Mouse (Mus musculus) layer of hippocampus, postnatal 14 days (tissue): ENCODE results near the gene Mapkapk2. TPM values are rescaled to one million over a fixed set of nuclear protein-coding genes. Genes with fewer than 3 reads are reported as not detected.

Experiments used
- DNase-seq, 2 experiments: peaks; one replicate each; pipeline ENCODE4 v3.0.0; 2021 to 2022; ENCODE audit warnings: low spot score in 2 of 2, mixed read lengths in 1 of 2
- total RNA-seq, 2 experiments: library from RNA; stranded (reverse); gene quantifications; 2 replicates each; pipeline ENCODE4 v1.2.3; 2021

Gene Mapkapk2
- total RNA-seq, 2 experiments from 2014 or later = 26.1 to 30.4 TPM

DNA sequence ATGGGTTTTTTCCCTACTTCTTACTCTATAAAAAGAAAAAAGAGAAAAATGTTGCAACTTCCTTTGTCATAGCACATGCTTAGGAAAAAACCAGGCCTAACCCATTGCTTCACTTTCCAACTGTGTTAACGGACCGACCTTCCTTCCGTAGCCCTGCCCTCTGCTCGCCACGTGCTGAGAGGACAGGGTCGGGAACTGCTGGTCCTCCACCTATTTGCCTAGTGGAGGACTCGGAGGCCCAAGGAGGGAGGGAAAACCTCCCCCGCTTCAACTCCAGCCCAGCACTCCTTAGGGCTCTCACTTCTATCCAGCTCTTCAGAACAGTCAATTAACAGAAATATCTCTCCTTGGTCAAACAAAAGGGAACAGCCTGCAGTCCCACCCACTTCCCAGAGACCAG is 13.3 kb downstream of the Mapkapk2 start:
- DNase-seq = no peak

DNA sequence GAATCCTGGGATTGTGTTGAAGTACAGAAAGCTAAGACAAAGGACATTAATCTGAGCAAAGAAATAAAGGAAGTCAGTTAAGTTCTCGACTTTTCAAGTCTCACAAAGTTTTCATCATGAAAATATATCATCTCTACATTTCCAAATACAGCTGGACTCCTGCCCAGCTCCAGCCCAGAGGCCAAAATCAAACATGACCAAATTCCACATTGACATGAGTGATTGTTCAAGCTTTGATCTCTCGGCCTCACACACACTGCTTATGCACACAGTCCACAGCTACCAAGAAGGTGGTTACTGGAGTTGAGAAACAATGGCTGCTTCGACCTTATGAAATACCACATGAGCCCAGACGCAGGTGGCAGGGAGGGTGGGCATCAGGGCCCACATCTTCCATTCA is 14.0 kb downstream of the Mapkapk2 start:
- no peak for DNase-seq

DNA sequence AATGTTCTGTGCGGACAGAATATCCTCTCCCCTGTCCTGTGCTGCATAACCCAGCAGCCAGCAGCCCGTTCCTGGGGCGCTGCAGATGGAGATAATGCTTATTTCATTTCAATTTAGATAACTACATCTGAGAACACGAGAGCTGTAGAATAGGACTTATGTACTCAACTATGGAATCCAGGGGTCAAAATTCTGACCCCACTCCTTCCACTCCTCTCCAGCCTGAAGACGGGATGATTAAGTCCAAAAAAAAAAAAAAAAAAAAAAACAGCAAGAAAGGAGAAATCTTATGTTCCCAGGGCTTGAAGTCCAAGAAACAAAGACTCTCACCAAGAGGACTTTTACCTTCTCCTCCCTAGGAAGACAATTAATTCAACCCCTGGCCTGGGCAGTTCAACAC is 14.5 kb downstream of the Mapkapk2 start:
- DNase-seq = no peak

DNA sequence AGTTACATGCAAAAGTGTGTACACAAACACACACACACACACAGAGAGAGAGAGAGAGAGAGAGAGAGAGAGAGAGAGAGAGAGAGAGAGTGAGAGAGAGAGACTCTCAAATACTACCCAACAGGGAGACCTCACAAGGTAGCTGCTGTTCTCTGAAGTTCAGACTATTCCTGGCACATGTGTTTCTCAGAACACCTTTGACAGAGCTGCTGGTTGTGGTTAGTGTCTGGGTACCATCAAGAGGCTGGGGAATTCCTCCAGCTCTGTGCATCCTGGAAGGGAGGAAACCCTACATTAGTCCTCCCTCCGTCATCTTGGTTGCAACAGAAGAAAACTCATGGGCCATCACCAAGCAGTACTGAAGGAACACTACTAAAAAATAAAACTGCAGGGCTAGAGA is 16.9 kb downstream of the Mapkapk2 start:
- no peak for DNase-seq

DNA sequence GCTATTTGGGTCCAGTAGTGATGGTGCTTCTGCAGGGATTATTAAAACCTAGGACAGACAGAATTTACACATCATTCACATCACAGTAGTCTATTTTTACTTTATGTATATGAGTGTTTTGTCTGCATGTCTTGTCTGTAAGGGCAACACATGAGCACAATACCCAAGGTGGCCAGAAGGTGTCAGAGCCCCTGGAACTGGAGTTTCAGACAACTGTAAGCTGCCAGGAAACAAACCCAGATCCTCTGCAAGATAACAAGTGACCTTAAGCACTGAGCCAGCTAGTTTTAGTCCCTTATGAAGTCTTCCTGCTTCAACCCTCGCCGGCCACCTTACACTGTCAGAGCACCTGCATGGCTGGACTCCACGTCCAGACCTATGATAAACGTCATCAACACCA is 17.9 kb downstream of the Mapkapk2 start:
- DNase-seq = no peak

DNA sequence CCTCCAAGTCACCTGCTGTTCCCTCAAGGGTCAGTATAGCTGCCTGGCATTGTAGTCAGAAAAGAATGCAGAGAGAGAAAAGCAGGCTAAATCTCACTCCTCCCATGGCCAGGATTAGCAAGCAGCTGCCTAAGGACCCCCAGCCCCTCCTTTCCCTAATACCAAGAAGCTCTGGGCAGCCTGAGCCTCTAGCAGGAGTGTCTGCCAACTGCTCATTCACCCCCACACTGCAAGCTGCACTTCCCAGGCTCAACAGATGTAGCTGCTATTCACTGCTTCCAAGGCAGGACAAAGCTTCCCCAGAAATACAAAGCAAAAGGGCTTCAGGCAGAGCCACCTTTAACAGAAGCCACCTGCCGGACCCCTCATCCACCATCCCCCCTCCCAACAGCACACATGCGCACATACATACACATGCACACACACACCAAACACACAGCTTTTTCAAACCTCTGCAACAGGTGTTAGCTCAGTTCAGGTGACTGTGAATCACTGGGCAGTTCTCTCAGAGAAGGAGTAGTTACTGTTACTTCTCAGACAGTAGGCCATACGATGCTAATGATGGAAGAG is 18.8 kb downstream of the Mapkapk2 start:
- DNase-seq = peak; percentile 64 to 85

DNA sequence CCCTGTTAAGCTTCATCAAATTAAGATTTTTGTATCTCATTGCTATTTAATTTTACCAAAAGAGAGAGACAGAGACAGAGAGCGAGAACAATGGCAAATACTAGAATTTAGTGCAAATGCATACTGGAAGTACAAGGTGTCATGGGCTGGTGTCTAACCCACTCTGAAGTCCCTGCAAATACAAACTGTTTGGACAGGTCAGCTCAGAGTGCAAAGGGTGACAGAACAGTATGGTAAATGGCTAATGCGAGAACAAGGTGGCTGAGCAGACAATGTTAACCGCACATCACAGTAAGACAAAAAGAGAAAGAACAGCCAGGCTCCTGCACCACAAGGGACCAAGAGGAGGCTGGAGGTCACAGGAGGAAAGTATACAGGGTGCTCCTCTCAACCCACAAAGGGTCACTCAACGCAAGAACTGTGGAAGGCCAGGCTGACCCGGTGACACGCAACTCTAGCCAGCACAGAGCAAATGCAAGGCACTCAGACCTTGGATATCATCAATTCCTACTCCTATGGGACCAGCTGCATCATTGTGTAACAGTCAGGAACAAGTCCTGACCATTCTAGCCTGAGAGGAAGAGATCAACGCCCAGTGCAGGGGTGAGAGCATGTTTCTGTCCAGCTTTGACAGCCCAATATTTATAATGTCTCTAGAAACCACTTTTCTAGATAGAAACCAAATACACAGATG is 22.4 kb downstream of the Mapkapk2 start:
- DNase-seq = no peak

DNA sequence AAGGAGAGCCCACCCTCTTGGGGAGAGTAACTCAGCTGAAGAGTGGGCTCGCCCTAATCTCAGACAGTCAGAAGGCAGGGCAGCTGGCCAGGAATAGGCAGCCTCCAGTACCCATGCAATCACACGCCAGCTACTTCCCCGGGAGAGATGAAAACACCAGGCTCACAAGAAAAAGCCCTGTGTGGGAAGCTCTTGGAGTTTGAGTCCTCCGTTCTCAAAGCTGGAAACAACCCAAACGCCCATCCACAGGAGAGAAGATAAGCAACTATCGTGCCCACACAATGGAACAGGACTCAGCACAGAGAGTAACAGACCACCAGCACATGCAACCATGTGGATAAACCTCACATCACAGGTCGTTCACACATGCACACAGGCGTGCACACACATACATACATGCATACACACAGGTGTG is 23.1 kb downstream of the Mapkapk2 start:
- peak in 1 of 2 experiments; percentile 57 for DNase-seq

DNA sequence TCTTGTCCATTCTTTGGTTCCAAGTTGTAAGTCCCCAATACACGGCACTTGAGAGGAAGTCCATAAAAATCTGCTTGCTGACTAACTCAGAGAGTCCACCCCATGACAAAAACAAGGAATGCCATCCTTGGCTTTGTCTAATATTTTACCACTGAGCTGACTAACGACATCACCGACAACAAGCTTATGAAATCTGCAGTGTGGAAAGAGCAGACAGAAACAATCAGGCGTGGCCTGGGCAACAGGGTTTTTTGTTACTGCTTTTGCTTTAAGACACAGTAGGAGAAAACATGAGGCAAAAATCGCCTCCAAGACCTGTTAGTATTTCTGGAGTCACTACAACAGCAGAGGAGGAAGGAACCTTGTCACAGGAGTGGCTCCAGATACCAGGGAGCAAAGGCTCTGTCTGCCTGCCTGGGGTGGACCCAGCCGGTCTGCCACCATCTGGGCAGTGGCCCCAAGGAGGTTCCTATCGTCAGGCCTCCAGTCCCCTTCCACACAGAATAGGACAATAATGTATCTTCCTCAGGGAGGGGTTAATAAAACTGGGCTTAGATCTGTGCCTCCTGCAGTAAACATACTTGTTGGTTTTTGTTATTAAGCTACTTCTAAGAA is 25.1 kb downstream of the Mapkapk2 start:
- no peak for DNase-seq

DNA sequence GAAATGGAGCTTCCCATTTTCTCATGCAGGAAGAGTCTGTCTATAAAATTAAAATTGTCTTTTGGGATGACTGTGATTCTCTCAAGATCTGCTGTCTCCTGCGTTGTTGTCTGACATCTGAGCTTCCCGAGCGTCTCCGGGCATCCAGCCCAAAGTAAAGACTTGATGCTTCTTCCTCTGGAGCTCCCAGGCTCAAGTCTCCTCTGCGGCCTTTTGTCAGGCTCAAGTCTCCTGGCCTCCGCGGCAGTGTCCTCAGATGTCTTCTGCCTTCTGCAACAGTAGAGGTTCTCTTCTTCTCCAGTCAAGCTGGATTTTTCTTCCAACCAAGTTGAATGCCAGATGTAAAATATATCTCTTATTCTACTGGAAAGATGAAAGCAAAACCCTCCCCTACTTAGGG is 28.6 kb downstream of the Mapkapk2 start:
- no peak for DNase-seq

DNA sequence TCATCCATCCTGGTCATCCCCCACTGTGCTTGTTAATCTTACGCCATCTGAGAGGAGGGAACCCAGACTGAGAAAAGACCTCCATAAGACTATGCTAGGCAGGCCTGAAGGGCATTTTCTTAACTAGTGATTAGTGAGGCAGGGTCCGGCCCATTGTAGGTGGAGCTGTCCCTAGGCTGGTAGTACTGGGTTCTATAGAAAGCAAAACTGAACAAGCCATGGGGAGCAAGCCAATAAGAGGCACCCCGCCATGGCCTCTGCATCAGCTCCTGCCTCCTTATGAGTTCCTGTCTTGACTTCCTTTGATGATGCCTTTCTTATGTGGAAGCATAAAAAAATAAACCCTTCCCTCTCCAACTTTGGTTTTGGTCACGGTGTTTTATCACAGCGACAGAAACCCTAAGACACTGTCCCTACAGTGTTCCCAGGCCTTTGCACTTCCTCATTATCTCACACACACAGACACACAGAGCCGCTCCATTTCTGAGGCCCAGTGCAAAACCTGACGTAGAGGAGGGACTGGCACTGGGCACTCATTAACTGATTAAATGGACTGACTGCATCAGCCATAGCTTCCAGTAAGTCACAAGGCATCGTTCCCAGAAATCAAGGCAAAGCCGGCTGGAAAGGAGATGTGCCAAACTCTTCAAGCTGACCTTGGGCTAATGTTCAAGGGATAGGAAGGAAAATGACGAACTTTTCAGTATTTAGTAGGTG is 29.5 kb downstream of the Mapkapk2 start:
- no peak for DNase-seq

DNA sequence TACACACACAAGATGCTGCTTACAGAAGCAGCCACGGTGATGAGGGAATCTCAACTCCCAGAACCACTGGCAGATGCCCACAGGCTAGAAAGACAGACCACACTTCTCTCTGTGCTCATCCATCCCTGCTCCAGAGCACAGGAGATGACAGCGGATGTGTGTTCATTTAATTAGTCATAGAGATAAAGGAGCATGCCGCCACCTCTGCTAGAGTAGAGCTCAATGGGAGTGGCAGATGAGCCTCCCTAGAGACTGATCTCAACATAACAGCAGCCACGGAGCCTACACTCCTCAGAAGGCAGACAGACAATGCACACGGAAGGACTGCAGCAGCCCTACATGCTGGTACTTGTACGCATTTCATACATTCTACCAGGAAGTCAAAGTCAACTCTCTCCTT is 33.4 kb downstream of the Mapkapk2 start:
- no peak for DNase-seq

DNA sequence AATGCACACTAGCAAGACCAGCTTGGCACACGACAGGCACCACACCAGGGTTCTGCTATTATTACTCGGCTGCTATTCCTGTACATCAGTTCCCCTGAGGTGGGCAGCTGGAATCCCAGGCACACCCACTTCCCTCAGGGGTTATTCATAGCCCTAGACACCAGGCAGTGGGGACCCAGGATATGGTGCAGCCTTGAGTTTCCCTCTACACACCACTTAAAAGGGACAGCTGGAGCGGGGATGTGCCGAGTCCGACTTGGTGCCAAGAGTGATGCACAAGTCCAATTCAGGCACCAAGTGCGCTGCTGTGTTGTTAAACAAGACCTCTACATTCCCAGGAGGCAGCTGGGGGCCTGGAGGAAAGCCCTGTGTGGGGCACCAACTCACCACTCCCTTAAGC is 34.8 kb downstream of the Mapkapk2 start:
- DNase-seq = no peak

DNA sequence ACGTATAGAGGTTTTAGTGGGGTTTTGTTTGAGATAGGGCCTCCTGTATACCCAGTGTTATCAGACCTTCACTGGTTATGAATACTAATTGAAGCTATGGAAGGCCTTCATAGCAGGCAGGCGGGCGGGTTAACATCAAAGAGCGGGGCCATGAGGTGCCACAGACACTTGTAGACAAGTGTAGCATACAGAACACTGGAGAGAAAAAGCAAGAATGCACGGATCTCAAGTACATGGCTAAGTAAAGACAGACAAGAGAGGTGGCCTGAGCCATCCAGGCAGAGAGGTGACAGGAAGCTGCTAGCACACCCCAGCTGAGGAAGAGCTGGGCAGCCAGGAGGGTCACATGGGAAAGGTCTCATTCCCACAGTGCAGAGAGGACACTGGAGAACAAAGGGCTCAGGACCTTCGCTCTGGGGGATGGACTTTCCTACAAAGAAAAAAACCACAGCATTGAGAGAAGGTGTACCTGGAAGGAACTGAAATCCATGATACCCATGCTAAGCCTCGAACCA is 35.8 kb downstream of the Mapkapk2 start:
- DNase-seq = no peak

DNA sequence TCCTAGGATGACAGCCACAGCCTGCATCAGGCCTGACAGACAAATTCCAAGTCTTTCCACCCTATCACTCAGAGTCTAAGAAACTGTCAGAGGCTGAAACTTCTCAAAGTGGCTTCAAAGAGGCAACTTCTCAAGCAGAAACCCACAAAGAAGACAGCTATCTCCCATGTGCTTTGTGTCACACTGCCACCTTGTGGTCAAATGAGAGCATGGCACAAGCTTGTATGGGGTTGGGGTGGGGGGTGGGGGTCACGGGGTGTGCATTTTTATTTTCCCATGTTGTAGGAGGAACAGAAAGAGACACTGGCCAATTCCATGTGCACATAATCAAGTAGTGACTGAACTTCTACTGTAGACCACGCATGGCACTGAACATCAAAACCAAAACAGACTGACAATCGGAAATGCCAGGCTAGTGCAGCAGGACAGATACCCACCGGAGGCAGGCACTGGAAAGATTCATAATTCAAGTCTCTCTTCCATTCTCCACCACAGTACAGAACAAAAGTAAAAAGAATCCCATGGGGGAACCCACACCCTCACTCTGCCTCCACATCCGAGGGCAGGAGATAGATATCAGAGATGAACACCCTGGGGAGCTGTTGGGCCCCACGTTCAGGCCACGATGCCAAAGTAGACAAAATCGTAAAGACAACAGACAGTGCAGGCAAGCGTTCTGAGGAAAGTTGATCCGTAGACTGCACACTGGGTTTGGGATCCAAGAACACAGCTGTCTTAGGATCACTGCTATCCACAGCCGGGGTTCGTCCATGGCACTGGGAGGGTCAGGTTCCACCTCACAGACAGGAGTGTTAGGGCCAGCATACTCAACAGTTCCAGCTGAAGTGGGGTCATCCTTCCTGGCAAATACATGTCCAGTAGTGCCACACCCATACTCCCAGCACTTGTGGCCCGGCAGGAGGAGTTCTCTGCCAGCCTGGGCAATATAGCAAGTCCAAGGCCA is 37.1 kb downstream of the Mapkapk2 start:
- peak in 1 of 2 experiments; percentile 59 for DNase-seq

DNA sequence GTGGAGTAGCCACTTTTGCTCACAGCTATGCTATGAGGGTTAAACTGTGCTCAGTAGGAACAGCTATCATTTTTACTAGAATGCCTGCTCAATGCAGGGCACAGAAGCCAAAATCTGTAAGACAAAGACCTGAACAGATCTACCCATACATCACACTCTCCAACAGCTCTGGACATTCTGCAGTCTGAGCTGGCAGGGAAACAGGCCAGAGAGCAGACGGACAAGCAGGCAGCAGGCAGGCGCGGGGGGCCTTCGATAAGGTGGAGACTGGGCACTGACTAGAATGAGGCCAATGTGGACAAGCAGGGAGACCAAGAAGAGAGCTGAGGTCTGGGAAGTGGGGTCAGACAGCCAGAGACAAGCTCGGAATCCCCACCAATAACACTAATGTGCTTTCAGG is 37.8 kb downstream of the Mapkapk2 start:
- no peak for DNase-seq

DNA sequence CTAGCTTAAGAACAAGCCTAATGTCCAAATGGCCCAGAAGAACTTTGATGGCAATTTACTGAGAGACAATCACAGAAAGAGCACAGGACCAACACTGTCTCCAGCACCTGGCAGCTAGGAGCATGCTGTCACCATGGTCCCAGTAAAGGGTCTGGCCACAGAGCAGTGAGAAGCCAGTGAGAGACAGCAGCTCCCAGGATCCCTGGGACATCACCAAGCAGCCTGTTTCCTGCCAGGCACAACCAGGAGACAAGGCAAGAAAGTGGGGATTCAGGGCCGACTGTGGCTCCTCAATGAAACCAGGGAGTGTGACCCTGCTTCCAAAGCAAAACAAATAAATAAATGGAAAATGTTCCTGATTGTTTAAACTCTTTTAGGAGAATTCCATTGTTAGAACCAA is 38.2 kb downstream of the Mapkapk2 start:
- DNase-seq = no peak

DNA sequence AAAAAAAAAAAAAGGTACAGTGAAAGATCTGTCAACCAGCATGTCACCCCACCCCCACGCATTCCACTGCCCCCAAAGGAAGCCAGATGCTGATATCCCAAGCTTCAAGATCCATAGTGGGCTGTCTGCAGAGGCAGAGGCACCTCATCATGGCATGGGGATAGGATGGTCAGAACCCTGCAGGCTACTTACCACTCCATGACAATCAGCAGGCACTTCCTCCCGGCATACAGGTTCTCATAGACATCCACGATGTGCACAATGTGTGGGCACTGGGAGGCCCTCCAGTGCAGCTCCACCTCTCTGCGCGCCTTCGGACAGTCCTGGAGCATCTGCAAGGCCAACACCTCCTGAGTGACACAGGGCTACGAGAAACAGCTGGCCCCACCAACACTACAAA is 39.2 kb downstream of the Mapkapk2 start:
- DNase-seq = no peak

DNA sequence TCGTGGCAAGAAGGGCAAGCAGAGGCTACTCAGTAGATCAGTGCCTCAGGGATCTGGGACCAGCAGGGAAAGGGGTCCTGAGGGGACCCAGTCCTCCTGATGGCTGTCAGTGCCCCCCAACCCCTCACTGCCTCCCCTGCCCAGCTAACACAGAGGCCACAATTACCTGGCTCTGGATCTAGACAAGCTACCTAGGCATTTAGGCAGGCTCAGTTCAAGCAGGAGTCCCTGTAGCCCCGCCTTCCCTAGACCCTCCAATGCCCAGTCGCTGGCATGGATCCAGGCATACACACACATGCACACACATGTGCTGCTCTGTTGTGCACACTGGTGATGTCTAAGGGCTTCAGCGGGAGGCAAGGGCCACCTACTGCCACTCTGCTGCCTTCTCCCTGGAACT is 43.4 kb downstream of the Mapkapk2 start:
- no peak for DNase-seq

DNA sequence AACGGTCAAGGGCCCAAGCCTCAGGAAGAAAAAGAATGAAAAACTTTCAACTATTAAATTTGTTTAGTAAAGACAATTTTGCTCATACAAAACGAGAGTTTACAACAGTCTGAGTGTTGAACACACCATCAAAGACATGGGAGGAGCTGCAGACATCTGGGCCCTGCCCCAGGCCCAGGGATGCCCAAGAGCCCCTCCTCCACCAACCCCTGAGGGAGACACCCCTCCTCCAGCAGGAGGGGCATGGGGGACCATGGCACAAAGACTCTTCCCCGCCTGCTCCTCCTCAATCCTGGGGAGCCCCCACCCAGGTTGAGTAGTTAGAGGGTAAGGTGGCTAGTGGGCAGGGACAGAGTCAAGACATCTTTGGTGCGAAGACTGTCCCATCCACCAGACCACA is 44.0 kb downstream of the Mapkapk2 start:
- no peak for DNase-seq

DNA sequence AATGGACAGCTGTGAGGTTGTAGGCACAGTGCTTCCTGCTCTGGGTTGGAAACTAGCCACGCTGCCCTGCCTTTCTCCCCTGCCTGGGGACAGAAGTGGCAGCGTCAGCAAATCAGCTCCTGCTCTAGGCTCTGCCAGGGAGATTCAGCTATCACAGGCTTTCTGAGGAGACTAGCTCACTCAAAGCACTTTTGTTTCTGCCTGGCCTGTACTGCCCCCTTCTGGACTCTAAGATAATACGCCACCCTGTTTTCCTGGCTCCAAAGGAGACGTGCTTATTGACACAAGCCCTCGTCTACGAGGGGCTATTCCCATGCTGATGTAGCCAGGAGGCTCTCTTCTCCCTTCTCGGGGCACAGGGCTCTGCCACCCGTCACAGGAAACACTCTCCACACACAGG is 44.4 kb downstream of the Mapkapk2 start:
- DNase-seq = peak; percentile 73 to 91
